Mouse (Mus musculus) retina, embryonic 14.5 days (tissue): Measurements from ENCODE around the gene Ism2.
"Not testable (repeated sequence)": the region's sequence is repeated elsewhere in the genome, so short reads cannot be mapped to it uniquely, and the experiment has no call there.

Source experiments
- DNase-seq: peaks from one replicate; pipeline ENCODE4 v3.0.0-alpha.2; 2015; ENCODE audit warnings: low spot score

Gene Ism2

DNA sequence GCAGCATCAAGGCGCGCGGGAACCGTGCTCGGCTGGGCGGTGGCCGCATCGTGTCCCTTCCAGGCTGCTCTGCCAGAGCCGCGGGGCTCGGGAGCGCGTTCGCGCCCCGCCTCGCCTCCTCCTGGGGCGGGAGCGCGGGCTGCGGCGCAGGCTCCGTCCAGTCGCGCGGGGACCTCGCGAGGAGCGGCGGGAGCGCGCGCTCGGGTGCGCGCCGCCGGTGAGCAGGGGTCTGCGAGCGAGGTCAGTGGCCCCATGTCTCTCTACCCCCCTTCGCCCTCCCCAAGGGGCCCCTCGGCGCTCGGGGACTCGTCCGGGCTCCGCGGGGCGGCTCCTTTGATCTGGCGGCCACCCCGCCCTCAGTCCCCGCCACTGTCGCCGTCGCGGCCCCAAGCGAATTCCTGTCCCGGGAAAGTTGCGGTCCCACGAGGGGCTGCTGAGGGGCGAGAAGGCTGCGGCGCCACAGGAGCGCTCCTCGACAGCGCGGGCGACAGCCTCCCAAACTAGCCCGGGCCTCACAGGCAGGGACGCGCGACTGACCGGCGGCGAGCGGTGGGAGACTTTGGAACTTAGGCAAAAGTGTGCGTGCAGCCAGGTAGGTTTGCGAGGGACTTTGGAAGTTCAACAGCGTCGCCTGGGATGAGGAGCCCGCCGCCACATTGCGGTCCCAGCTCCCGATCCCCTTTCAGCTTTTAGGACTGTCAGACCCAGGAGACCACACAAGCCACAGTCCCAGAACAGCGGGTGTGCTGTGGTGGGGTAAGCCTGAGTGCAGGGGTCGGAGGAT is at the start of gene Ism2:
Gene Ism2 (minus strand): TSS at position 49 of the 784 bp plus-strand sequence.
- DNase-seq = peak; percentile 66

DNA sequence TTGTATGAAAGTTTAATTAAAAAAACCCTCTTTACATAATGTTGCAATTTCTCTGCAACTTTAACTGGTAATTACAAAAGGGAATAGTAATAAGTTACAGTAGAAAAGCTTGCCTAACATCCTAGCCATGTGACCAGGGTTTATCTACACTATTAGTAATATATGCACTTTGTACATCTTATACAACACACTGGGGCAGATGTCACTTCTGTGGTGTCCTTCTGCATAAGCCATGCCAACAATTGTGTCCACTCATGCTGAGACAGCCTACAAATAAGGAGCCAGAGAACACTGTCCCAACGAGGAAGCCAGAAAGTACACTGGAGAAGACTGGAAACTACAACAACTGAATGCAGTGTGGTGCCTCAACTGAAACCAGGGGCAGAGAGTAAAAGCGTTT is 48.5 kb upstream of the Ism2 start:
- no peak for DNase-seq

DNA sequence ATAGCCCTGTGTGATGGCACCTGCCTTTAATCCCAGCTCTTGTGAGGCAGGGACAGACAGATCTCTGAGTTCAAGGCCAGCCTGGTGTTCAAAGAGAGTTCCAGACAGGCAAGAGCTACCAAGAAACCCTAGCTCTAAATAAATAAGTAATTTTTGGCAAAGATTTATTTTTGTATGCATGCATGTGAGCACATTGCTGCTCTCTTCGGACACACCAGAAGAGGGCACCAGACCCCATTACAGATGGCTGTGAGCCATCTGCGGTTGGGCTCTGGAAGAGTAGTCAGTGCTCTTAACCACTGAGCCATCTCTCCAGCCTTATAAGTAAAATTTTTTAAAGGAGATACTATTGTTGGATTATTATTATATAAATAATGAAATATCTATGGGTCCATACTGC is 48.0 kb upstream of the Ism2 start:
- DNase-seq = no peak

DNA sequence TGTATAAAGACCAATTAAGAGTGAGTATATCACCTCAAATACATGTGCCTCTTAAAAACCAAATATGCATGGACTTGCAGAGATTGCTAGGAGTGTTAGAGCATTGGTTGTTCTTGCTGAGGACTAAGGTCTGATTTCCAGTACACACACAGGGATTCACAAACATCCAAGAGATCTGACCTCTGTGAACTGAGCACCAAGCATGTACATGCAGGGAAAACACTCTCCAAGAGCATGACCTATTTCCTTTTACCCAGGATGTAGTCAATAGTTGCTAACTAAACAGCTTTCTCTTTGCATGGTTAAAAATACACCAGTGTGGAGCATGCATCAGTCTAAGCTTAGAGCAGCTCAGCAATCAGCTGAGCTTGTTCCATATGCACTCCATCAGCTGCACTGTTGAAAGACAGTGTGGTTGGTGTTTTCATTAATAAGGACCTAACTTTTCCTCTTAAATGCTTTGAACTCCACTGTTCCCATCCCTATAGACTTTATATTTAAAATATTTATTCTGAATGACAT is 43.6 kb upstream of the Ism2 start:
- no peak for DNase-seq

DNA sequence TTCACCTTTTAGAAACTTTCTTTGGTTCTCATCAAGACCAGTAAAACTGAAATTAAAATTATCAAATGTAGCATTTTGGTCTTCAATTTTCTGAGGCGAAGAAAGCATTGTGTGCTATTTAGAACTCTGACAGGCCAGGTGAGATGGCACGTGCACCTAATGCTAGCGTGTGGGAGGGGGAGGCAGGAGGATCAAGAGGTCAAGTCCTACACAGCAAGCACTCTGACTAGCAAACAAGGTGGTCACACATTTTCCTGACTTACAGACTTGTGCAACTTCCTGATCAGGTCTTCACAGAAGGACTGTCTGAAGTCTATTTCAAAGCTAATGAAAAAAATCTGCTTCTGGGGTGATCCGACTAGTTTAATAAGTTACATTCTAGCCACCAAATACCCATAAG is 38.6 kb upstream of the Ism2 start:
- no peak for DNase-seq

DNA sequence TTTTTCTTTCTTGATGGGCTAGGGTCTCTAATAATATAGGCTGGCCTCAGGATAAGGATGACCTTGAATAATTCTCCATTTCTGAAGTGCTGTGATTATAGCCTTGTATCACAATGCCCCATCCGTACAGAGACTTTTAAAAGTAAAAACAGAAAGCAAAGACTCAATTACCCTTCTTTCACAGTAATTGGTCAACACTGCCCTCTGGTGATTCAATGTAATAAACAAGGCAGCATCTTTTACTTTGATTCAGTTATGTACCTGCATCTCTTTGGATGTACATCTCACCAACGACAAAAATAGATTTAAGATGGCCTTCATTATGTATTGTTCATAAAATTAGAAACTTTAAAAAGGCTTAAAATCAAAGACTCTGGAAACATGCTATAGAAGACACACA is 35.4 kb upstream of the Ism2 start:
- DNase-seq = peak; percentile 71

DNA sequence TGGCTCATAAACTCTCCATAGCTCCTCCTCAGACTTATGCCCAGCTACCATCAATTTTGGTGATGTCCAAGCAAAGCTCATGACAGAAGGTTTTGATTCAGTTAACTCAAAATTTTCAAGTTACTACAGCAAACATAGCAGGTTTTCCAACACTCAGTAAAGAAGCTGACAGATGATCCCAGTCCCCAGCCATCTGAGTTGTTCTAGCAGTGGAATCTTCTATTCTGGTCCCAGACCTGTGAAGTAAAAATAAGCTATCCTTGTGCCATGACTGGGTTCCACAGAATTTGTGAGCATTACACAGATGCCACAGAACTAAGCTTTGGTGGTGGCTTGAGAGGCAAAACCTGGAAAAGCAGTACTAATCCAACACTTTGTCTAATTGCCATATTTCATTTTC is 34.3 kb upstream of the Ism2 start:
- DNase-seq = no peak

DNA sequence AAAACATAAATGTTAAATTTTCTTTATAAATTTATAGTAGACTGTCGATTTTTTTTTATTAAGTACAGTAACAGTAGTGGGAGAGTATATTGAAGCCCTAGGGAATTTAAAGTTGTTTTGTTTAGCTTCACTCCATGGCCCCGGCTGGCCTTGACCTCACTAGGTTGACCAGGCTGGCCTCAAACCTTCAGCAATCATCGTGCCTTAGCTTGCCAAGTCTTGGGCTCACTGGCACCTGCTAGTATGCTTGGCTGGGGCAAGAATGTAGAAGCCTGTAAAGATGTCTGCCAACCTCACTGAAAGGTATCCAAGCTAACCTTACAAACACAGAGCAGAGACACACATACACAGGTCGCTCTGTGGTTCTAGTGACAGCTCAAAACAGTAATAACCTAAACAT is 33.0 kb upstream of the Ism2 start:
- no peak for DNase-seq

DNA sequence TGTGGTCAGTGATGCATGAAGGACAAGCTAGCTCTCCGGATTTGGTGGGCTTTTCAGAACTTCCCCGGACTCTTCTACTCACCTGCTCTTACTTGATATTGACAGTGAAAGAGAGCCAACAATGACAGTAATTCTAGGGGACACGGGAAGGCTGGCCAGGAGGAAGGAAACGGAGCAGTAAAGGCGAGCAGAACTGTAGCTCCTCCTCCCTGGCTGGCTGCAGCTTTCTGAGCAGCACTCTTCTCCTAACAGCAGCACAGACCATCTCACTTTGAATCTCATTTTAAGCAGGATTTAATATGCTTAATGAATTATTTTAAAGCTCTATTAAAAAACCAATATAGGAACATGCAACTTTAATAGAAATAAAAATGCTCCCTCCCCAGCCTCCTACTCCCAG is 32.4 kb upstream of the Ism2 start:
- no peak for DNase-seq

DNA sequence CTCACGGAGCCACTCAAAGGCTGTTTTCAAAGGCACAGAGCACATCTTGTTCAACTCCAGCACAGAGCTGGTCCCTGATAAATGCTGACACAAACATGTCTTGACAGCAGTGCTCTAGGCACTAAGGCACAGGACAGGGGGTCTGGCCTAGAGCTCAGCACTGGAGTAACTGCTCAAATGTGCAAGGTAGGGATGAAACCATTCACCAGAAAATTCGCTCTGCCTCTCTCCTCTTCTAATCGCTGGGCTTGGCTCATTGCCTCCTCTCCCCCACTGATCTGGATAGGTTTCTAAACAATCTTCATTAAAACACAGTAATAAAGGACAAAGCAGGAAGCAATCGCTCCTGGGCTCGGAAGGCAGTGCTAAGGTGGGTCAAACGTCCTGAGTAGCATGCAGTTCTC is 31.6 kb upstream of the Ism2 start:
- peak; percentile 52 for DNase-seq

DNA sequence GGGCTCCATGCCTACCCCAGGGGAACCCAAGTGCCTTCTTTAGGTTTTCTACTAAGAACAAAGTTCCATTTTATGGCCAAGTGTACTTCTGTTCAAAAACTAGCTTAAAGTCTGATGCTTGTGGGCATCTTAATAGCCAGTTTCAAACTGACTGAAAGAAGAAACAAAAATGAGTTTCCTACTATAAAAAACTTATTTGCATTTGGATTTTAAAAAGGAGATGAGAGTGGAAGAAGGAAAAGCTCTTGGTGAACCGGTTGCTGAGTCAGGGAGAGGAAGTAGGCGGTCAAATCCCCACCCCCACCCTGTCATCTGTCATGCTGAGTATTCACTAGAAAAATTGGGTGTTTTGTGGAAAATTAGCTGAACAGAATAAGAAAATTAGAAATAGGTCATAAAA is 30.7 kb upstream of the Ism2 start:
- no peak for DNase-seq

DNA sequence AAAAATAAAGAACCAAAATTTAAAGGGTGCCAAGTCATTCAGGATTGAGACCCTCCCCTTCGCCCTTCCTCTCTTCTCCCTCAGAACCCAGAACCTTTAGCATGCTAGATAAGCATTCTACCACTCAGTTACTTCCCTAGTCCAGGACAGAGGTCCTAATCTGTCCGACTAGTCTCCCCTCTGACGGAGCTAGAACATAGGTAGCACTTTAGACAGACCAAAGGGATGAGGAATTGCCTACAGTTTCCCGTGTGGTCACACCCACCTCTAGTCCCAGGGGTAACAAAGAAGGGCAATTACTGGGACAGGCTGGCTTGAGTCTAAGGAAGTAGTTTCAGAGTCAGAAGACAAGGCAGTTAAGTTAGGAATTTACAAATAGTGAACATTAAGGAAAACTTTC is 28.5 kb upstream of the Ism2 start:
- DNase-seq = no peak

DNA sequence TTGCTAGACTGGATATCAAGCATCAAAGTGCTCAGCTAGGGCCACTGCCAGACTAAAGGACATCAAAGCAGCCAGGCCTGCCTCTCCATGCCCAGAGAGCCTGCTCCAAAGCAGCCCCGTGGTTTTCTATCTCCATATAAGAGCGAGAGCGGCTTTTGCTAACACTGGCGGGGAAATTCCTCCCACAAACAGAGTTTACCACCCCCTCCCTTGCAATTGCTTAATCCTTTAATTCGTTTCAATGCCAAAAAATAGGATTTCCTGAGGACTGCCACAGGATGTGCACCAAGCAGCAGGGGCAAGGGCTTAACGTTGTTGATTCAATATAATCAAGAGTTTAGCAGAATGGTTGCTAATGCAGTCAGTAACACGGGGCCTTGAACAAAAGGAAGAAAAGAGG is 28.1 kb upstream of the Ism2 start:
- peak; percentile 16 for DNase-seq

DNA sequence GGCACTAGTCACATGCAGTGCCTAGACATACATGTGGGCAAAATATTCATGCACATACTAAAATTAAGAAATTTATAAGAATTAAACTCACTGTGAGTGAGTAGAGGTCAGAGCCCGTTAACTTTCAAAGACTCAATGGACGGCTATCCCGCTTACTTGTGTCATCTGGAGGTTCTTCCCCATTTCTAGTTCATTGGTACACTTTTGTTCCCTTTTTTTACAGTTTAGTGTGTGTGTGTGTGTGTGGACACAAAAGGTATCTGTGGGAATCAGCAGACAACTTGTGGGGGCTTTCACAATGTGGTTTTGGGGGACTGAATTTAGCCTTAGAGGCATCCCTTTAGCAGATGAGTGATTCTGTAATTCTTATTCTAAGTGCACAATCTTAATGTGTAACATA is 25.9 kb upstream of the Ism2 start:
- no peak for DNase-seq

DNA sequence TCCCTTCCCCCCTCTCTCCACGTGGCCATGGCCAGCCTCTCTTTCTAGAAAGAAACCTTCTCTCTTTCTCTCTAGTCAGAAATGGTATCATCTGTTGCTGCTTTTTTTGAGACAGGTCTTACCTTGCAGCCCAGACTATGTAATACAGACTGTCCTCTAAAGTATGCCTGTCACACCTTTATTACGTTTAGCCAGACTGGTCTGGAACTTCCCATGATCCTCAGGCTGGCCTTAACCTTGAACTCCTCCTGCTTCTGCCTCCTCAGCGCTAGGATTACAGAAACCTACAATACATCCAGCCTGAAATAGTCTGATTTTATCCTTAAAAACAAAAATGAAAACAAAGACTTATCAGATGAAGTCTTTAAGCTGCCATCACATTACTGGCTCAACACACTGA is 19.7 kb upstream of the Ism2 start:
- DNase-seq = no peak

DNA sequence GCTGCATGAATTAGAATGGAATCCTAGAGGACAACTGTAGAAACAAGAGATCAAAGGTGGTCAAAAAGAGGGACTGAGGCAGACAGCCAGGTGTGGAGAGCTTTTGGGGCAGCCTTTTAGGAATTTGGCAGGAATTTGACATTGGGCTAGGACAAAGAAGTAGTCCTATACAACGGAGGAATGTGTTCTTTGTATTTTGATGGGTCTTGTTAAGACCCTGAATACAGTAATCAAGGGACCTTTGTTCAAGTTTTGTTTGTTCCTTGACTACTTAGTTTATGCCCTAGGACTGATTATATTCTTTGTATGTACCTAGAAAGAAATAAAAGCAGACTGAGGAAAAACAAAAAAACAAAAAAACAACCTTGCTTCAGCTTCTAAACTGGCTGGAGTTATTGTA is 18.4 kb upstream of the Ism2 start:
- no peak for DNase-seq

DNA sequence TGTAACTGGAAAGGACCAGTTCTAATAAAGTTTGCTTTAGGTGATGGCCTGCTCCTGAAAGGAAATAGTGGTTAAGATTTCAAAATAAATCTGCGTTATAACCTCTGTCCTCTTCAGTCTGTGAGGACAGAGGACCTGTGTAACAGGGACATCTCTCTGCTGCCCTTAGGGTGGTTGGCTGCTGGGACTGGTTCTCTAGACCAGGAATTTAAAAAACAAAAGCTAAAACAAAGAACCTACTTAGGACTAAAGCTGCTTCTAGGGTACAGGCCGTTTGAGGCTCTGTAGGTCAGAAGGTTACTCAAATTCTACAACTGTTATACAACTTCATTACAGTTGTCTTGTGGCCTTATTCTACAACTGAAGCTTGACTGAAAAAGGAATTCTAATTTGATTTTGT is 13.6 kb upstream of the Ism2 start:
- no peak for DNase-seq

DNA sequence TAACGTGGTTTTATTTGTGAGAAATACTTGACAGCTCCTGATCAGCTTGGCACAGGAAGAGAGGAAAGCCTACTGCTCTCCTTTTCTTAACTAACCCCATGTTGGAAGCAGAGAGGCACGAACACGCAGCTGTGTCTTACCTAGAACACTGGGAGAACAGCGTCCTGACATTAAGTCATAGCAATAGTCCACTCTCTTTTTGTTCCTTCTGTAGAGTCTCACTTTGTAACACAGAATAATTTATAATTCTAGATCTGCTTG is 7.0 kb upstream of the Ism2 start:
- DNase-seq = not testable (repeated sequence)

DNA sequence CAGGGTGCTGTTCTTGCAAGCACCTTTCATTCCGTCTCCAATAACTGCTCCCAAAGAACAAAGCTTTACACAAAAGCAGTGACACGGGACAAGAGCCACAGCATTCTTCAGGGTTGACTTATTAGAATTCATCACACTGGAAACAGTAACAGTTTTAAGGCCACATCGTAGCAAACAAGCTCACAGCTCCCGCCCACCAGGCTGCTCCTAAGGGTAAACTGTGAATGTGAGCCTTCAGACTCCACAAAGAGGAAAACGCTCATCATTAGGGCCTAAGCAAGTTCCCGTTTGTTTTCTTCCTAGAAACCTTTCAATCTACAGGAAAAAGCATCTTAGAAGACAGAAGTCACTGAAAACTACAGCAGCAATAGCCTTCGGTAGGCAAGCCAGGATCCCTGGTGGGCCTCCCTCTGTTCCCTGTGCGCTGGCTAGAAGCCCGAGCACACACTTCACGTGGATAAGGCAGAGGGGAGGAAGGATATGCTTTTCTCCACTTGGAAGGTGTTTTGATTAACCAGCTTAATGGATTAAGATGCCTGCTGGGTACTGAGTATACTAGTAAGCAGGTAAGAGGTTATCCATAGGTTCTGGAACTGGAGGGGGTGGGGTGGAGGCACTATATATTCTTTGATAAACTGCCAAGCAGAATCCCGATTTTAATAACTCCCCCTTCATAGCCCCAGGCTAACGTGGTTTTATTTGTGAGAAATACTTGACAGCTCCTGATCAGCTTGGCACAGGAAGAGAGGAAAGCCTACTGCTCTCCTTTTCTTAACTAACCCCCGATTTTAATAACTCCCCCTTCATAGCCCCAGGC is 6.5 kb upstream of the Ism2 start:
- no peak for DNase-seq

DNA sequence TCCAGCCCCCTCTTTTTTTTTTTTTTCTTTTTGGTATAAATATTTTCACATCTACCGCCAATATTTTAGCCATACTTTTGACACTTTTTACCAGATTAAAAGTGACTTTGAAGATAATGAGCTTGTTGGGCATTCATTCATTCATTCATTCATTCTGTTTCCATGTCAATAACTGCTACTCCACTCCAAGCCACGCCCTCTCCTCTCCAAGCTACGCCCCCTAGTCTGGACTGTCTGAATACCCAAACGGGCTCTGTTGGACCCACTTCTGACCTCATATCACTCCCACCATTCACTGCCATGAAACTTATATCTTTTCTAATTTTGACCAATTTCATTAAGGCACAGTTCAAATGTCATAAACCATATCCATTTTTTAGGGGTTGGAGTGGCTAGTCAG is 1.7 kb upstream of the Ism2 start:
- DNase-seq = no peak

DNA sequence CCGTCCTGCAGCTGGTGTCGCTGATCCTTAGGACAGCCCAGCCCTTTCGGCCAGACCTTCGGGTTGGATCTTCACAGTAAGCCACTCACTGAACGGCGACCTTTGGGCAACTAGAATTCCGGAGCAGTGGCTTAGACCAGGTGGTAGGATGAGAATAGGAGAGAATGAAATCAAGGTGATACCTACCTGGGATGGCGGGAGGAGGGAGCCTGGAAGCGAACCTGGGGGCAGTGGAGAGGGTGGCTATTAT is 861 bp upstream of the Ism2 start:
- DNase-seq = no peak

DNA sequence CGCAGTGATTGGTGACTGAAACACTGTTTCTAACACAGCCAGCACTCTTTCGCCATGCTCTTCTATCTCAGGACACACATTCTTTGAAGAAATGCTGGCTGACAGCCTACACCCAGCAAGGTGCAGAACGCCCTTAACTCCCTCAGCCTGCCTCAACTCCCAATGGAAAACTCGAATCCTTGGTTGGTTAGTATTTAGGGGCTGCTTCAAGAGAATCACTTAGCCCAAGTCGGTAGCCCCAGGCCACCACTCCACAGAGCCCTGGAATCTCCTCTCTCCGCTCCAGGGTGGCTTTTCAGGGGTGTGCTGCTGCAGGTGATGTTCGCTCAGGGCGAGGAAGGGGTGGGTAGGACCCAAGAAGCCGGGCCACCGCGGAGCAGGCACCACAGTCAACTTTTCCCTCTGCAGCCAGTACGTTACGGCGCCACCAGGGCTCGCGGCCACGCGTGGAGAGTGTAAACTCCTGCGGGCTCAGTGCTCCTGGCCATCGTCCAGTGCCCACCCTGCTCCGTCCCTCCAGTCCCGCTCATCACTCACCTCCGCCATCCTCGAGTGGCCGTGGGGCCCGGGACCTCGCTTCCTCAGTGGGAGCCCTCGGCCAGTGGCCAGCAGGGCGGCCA is 358 bp downstream of the Ism2 start:
- DNase-seq = peak; percentile 9

DNA sequence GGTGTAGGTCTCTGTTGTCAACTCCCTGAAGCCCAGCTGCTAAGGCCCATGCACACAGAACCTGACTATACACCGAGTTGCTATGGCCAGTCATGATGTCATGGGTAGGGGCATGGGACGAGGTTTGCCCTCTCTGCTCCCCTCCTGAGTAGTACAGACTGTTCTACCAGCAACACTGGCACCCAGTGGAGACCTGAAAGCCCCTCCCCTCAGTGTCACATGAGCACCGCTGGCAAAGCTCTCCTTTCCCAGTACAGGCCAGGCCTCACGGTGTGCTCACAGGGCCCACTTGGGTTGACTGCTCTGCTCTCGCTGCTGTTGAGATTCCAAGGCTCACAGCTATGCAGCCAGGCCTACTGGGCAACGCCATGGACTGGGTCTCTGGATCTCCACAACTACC is 5.6 kb downstream of the Ism2 start:
- no peak for DNase-seq

DNA sequence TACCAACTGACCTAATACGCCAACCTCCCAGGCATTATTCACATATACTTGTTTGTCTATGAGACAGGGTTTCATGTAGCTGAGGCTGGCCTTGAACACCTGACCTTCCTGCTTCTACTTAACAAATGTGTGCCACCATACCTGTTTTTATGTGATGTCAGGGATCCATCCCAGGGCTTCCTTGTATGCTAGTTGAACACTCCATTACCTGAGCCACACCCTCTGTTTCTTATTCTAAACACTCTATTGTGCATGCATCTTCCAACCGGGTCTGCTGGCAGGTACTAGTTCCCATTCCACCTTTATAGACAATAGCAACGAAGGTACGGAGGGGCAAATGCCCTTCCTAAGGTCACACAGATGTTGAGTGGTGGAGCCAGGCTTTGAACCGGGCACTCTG is 10.4 kb downstream of the Ism2 start:
- DNase-seq = no peak
